Mouse (Mus musculus): ENCODE measurements around the gene Traf3.

GRCm38 (mm10) chr12:111135953-111136352 is 30.2 kb upstream of the Traf3 start:
- TF ChIP-seq CTCF (IDR thresholded peaks at IDR 0.05) (no peak), POLR2A (IDR thresholded peaks at IDR 0.05; ENCODE audit: insufficient read depth, low read depth, low read length) (no peak)
